ENCODE assay signal across 21 mouse cellular contexts in the genomic region with DNA sequence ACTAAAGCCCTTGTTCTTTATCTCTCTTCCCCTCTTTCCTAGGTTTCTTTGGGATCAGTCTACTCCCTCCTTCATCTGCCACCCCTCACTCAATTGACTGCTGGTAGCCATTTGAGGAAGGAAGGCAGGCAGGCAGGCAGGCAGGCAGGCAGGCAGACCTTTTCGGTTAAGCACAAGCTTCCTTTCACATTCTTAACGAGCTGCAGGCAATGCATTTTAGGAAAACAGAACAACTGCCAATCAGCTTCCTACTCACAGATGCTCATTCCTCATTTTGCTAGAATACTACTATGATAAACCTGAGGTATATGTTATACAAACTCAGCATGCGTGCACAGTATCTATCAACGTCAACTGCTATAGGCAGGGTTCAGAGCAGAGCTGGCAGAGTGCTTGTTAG. TPM values are rescaled to one million over a fixed set of nuclear protein-coding genes. Genes with fewer than 3 reads are reported as not detected.
DNase-seq lines count a peak whose midpoint lies in the region; ATAC-seq and TF ChIP-seq lines count a peak whose summit lies in the region.
"Had no signal": no experiment of that assay in that cellular context is flagged by ENCODE, and none has a peak within 500 bp of the region (broad histone marks: within the 10 kb centered on the region; RNA-seq: fewer than 3 reads in every experiment).

No protein-coding gene starts in this region.

- no peak overlapping the region for H3K4me3 ChIP-seq in layer of hippocampus, adult 2 months
- H3K4me3 ChIP-seq: forebrain, embryonic 10.5 days; gastrocnemius, adult 2 months; limb, embryonic 13.5 days had no signal

- DNase-seq in layer of hippocampus, adult 2 months (ENCODE audit: low spot score in 2 of 2): peak in 1 of 2 experiments; percentile 43
- DNase-seq in layer of hippocampus, postnatal 25 days (ENCODE audit: extremely low spot score in 1 of 2, low spot score in 1 of 2): no peak
- DNase-seq in right cerebral cortex, adult 18-20 months: peak; percentile 27
- no peak for DNase-seq in right cerebral cortex, postnatal 4 days
- no peak for DNase-seq in cerebellum, postnatal 25 days
- DNase-seq: adrenal gland, postnatal 10 days; B cell, adult 2 months; cerebellum, adult 9-10 months; gastrocnemius, adult 2 months; kidney, adult 9 months; kidney, postnatal 14 days; spleen, adult 18-20 months; thymus, postnatal 4 days had no signal

- 0 out of 2 replicates have a peak, but pooled peaks have one; percentile 16 for ATAC-seq in common myeloid progenitor, adult 5-6 weeks (replicated peaks; ENCODE audit: low read depth, poor library complexity, severe bottlenecking)
- peak; percentile 60 for ATAC-seq in megakaryocyte, adult 5-6 weeks (ENCODE audit: poor library complexity, severe bottlenecking)
- ATAC-seq: activated CD4-positive, CD25-positive, alpha-beta regulatory T cell, adult 4 months; hindbrain, postnatal 0 days; intestine, embryonic 16.5 days had no signal

- TF ChIP-seq CTCF in layer of hippocampus, adult 2 months (conservative IDR thresholded peaks at IDR 0.05): no peak

- peak overlapping the region; percentile 36; the same call in 1 of the 2 replicates for H3K27ac ChIP-seq in layer of hippocampus, adult 2 months
- H3K27ac ChIP-seq: forebrain, embryonic 10.5 days; gastrocnemius, adult 2 months; hindbrain, postnatal 0 days; limb, embryonic 13.5 days; macrophage had no signal

RNA-seq across cellular contexts. Expression of a gene that starts 47.9 kb away (rescaled TPM):
- 10 to 100 TPM; 25.5 to 27.0 TPM for total RNA-seq in layer of hippocampus, adult 2 months (2021)
- 10 to 100 TPM; 23.5 to 23.9 TPM for total RNA-seq in layer of hippocampus, postnatal 25 days (2021)
- 23.0 and 23.9 TPM in 2 replicates for total RNA-seq in common myeloid progenitor, adult 5-6 weeks (2017)
- total RNA-seq in megakaryocyte, adult 5-6 weeks (2015): 8.0 and 10.8 TPM in 2 replicates
- total RNA-seq in megakaryocyte, adult 5-6 weeks (2017): 13.7 and 15.2 TPM in 2 replicates

RNA-seq across cellular contexts. Expression of a gene that starts 48.1 kb away (rescaled TPM):
- total RNA-seq in layer of hippocampus, adult 2 months (2021): 1 to 10 TPM; 6.6 to 7.7 TPM
- 1 to 10 TPM; 6.8 to 7.0 TPM for total RNA-seq in layer of hippocampus, postnatal 25 days (2021)
- 723 and 854 TPM in 2 replicates for total RNA-seq in common myeloid progenitor, adult 5-6 weeks (2017)
- 263 and 290 TPM in 2 replicates for total RNA-seq in megakaryocyte, adult 5-6 weeks (2015)
- total RNA-seq in megakaryocyte, adult 5-6 weeks (2017): 541 and 545 TPM in 2 replicates

Comparison
In these comparisons a context has a peak if more than half of its experiments do, and no peak if none do; other contexts are left out.
1. RNA of a gene that starts 48.1 kb away (total RNA-seq): 723 to 854 TPM in common myeloid progenitor, adult 5-6 weeks and 263 to 545 TPM in megakaryocyte, adult 5-6 weeks; 6.6 to 7.7 TPM in layer of hippocampus, adult 2 months and 6.8 to 7.0 TPM in layer of hippocampus, postnatal 25 days; every median in the first group is over 10 times any median in the second.